Mouse (Mus musculus) hindbrain, embryonic 14.5 days (tissue): Measurements from ENCODE around the gene Gpcpd1. TPM values are rescaled to one million over a fixed set of nuclear protein-coding genes. Genes with fewer than 3 reads are reported as not detected.
"Not testable (repeated sequence)": the region's sequence is repeated elsewhere in the genome, so short reads cannot be mapped to it uniquely, and the experiment has no call there.

Experiments
- ATAC-seq: fragments of 200-750 bp; cut with Nextera tagmentation; 2 replicates; pipeline ENCODE4 v1.8.0; 2017; ENCODE audit warnings: moderate number of reproducible peaks, mild to moderate bottlenecking, moderate TSS enrichment, moderate library complexity; ENCODE audit not compliant: low FRiP score
- DNase-seq: peaks from one replicate; pipeline ENCODE4 v3.0.0-alpha.2; 2015; ENCODE audit warnings: low spot score
- H3K27ac ChIP-seq: fragments of 300-500 bp; sonication (generic); 2 replicates; pipeline ENCODE4 v1.5.1; 2014; ENCODE audit warnings: mild to moderate bottlenecking, moderate library complexity
- H3K27me3 ChIP-seq: fragments of 300-500 bp; sonication (generic); 2 replicates; pipeline ENCODE4 v1.6.1; 2014; ENCODE audit warnings: mild to moderate bottlenecking, low read length, mixed read lengths; ENCODE audit not compliant: control insufficient read depth, insufficient read depth
- H3K36me3 ChIP-seq: fragments of 300-500 bp; sonication (generic); replicated peaks from 2 replicates; pipeline ENCODE4 v1.6.1; 2014; ENCODE audit not compliant: control insufficient read depth, insufficient read depth
- H3K4me1 ChIP-seq: fragments of 300-500 bp; sonication (generic); replicated peaks from 2 replicates; pipeline ENCODE4 v1.6.1; 2014; ENCODE audit warnings: antibody characterized with exemption, low read length, mixed read lengths; ENCODE audit not compliant: control insufficient read depth, insufficient read depth
- H3K4me2 ChIP-seq: fragments of 300-500 bp; sonication (generic); replicated peaks from 2 replicates; pipeline ENCODE4 v1.6.1; 2014; ENCODE audit warnings: mild to moderate bottlenecking, moderate library complexity
- H3K4me3 ChIP-seq: fragments of 300-500 bp; sonication (generic); replicated peaks from 2 replicates; pipeline ENCODE4 v1.5.1; 2014; ENCODE audit warnings: mild to moderate bottlenecking, low read length
- H3K9ac ChIP-seq: fragments of 300-500 bp; sonication (generic); 2 replicates; pipeline ENCODE4 v1.6.1; 2014
- H3K9me3 ChIP-seq: fragments of 300-500 bp; sonication (generic); 2 replicates; pipeline ENCODE4 v1.6.1; 2016; ENCODE audit warnings: low read length; ENCODE audit not compliant: control insufficient read depth
- WGBS: fragments of 180-500 bp; shearing (Covaris S2); extraction: QIAGEN DNeasy Blood & Tissue Kit; methylation state at CpG from one replicate; pipeline ENCODE4 v1.1.7; 2014; 5-methylcytosine and 5-hydroxymethylcytosine counted together
- polyA plus RNA-seq: library from polyadenylated mRNA; unstranded; fragments of >200 nt; fragmentation: Nextera tagmentation; extraction: Ambion mirVana; gene quantifications from 2 replicates; pipeline ENCODE4 v1.2.1, GENCODE M21; 2014

The Gpcpd1 gene
- polyA plus RNA-seq, 1 experiment from 2014 or later: 102 TPM

DNA sequence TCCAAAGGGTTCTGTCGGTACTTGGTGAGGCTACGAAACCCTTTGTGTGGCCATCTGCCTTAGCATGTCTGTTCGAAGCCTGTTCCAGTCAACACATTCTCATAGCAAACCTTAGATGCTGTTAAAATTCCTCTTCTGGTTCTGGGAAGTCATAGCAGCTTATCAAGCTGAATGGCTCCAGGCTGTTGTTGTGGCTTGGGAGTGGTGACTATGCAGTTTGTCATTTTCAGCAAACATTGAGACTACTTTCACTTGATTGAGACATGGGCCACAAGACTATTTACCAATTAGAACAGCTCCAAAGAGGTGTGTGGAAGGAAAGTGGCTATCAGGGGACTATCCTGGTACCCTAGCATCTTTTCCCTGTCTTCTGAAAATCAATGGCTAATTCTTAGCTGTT lies 4.6 kb upstream of the Gpcpd1 start:
- no peak overlapping the region for H3K27ac ChIP-seq
- ATAC-seq: no peak
- H3K4me1 ChIP-seq: no peaks in the 10 kb centered on the region
- no peaks in the 10 kb centered on the region for H3K27me3 ChIP-seq
- H3K4me2 ChIP-seq: no peak overlapping the region
- no peaks in the 10 kb centered on the region for H3K9me3 ChIP-seq
- no peak for DNase-seq
- H3K4me3 ChIP-seq: no peak overlapping the region
- 94% methylated on average over 3 of the region's 3 CpGs for WGBS
- no peak overlapping the region for H3K9ac ChIP-seq
- H3K36me3 ChIP-seq: no peaks in the 10 kb centered on the region

DNA sequence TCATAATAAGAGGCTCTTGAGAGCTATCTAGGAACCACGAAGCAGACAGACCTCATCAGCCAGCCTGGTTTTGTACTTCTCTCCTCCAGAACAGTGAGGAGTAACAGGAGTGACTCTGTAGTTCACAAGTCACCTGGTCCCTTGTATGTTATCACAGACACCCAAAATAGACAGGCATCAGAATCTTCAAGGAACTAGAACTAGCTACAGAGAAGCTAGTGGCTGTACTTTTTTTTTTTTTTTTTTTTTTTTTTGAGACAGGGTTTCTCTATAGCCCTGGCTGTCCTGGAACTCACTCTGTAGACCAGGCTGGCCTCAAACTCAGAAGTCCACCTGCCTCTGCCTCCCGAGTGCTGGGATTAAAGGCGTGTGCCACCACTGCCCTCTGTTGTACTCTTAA lies 4.0 kb upstream of the Gpcpd1 start:
- ATAC-seq, H3K36me3 ChIP-seq, H3K4me1 ChIP-seq, DNase-seq, H3K4me3 ChIP-seq, H3K9ac ChIP-seq, H3K4me2 ChIP-seq, H3K9me3 ChIP-seq, H3K27ac ChIP-seq, H3K27me3 ChIP-seq: not testable (repeated sequence)
- 75% methylated on average over 3 of the region's 3 CpGs for WGBS

DNA sequence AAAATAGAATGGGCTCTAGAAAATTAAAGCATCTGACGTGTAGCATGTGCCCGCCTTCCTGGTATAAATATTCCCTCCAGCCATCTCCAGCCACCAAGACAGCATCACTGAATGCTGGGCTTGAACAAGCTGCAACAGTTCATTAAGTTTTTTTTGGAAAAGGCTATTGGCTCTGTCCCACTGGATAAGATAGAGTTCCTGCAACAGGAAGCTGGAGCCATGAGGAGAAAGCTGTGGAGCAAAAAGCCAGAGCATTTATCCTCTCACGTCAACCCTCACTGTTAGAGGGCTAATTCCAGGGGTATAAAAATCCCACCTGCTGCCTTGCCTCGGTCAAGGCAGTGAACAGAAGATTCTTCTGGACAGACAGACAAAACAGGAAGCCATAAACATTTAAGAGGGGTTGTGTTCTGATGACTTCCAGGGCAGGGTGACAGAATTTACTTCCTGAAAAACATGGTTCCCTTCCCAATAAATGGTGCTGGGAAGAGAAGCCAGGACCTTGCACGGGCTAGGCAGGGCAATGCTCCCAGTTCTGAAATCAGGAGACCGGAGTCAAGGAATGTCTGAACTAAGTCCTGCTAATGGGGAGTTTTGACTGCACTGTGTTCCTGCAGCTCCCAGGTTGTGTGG lies 2.5 kb upstream of the Gpcpd1 start:
- H3K9me3 ChIP-seq: no peaks in the 10 kb centered on the region
- no peak overlapping the region for H3K27ac ChIP-seq
- no peak overlapping the region for H3K9ac ChIP-seq
- H3K4me1 ChIP-seq: no peaks in the 10 kb centered on the region
- DNase-seq: no peak
- no peak for ATAC-seq
- no peak overlapping the region for H3K4me3 ChIP-seq
- no peaks in the 10 kb centered on the region for H3K36me3 ChIP-seq
- H3K27me3 ChIP-seq: no peaks in the 10 kb centered on the region
- WGBS: 88% methylated on average over 6 of the region's 6 CpGs
- no peak overlapping the region for H3K4me2 ChIP-seq

DNA sequence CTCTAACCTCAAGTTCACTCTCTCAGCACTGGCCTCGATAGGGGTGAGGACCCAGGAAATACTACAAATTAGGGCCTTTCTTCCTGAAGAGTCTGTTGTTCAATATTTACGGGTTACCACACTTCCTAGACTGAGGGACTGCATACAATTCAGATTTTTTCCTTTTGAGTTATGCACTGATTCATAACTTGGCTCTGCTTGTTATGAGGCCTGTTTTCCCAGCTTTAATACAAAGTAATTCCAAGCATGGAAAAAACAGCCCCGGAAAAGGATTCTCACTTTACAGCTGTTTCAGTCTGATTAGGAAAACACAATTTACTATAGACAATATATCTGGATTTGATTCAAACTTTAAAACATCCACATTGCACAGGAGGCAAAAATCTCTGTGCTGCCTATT lies 1.5 kb downstream of the Gpcpd1 start:
- H3K9ac ChIP-seq: no peak overlapping the region
- no peak for DNase-seq
- ATAC-seq: no peak
- H3K4me3 ChIP-seq: no peak overlapping the region
- WGBS: 80% methylated on average over 3 of the region's 3 CpGs
- H3K27me3 ChIP-seq: no peaks in the 10 kb centered on the region
- no peaks in the 10 kb centered on the region for H3K36me3 ChIP-seq
- peaks cover 9% of the 10 kb centered on the region; the same call in 1 of the 2 replicates for H3K4me1 ChIP-seq
- H3K4me2 ChIP-seq: no peak overlapping the region
- H3K27ac ChIP-seq: no peak overlapping the region
- no peaks in the 10 kb centered on the region for H3K9me3 ChIP-seq

DNA sequence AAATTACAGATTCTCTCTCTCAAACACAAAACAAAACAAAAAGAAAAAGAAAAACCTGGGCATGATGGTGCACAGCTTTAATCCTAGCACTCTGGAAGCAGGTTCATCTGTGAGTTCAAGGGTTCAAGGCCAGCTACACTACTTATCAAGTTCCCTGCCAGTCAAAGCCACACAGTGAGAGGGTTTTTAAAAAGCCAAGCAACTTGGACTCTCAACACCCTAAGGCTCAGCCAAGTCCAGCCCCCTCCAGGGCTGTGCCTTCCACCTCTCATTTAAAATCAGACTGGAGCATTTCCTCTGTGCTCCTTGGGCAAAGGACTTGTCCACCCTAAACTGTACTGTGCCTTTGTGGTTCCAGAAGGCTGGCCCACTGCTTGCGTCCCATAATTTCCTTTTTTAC lies 3.3 kb downstream of the Gpcpd1 start:
- no peak overlapping the region for H3K27ac ChIP-seq
- 88% methylated on average over 1 of the region's 1 CpGs for WGBS
- H3K36me3 ChIP-seq: no peaks in the 10 kb centered on the region
- H3K4me3 ChIP-seq: no peak overlapping the region
- H3K4me1 ChIP-seq: peaks cover 9% of the 10 kb centered on the region; the same call in 1 of the 2 replicates
- H3K27me3 ChIP-seq: no peaks in the 10 kb centered on the region
- no peak for ATAC-seq
- no peak overlapping the region for H3K9ac ChIP-seq
- H3K4me2 ChIP-seq: no peak overlapping the region
- no peak for DNase-seq
- no peaks in the 10 kb centered on the region for H3K9me3 ChIP-seq

DNA sequence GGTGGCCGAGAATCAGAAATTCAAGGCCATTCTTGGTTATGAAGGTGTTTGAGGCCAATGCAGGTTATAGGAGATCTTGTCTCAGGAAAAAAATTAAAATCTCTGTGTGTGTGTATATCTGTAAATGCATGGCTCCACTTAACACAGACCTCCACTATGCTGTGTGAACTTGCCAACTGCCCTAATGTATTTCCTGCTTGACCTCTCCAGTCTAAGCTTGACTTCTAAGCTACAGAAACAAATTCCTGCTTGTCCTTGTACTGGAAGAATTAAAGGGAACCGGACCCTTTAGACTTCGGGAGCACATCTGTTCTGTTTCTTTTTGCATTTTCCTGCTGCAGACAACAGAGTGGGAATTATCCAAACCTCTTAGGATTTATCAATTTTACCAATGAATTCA lies 4.4 kb downstream of the Gpcpd1 start:
- Histone ChIP-seq H3K4me2 (no peak overlapping the region), H3K27me3 (no peaks in the 10 kb centered on the region), H3K9ac (no peak overlapping the region), H3K9me3 (no peaks in the 10 kb centered on the region), H3K4me3 (no peak overlapping the region), H3K27ac (no peak overlapping the region; the same call in 1 of the 2 replicates), H3K4me1 (peaks cover 9% of the 10 kb centered on the region; the same call in 1 of the 2 replicates), H3K36me3 (no peaks in the 10 kb centered on the region)
- WGBS: 67% methylated on average over 3 of the region's 3 CpGs
- DNase-seq (no peak), ATAC-seq (no peak)

DNA sequence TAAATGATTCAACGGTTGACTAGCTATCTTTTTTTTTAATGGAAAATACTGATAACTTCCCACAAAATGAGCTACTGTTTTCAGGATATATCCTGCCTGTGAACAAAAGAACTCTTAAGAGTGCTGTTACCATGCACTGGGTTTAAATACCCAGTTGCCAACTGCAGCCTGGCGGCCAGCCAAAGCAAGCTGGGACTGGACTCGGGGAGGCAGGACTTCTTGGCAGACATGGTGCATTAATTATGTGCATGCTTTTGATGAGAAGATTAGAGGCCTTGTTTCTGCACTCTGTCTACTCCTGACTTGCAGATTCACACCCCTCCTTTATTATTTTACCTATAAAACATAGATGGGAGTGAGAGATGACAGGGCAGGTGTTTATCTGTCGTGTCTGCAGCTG lies 5.3 kb downstream of the Gpcpd1 start:
- Histone ChIP-seq H3K9ac (no peak overlapping the region), H3K4me3 (no peak overlapping the region), H3K9me3 (no peaks in the 10 kb centered on the region), H3K4me1 (peaks cover 9% of the 10 kb centered on the region; the same call in 1 of the 2 replicates), H3K4me2 (no peak overlapping the region), H3K36me3 (no peaks in the 10 kb centered on the region), H3K27me3 (no peaks in the 10 kb centered on the region), H3K27ac (peak overlapping the region; percentile 70)
- WGBS: 33% methylated on average over 4 of the region's 4 CpGs
- DNase-seq (peak; percentile 84), ATAC-seq (peak; percentile 42; the same call in 1 of the 2 replicates)

DNA sequence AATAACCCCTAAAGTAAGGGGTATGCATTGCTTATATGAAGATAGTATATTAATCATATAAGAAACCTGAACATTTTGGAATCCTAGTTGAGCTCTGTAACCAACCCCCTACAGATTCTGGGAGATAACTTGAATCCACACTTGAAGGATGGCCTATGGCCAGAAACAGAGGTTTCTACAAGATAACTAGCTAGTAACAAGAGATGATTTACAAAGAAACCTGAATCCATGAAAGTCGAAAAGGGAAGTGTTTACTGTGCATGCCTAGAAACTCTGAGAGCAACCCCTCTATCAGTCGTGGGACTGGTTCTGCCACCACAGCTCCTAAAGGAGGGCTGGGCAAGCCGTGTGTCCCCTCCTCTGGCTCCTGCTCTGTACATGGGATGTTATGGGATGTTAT lies 7.8 kb downstream of the Gpcpd1 start:
- Histone ChIP-seq H3K27ac (no peak overlapping the region), H3K27me3 (no peaks in the 10 kb centered on the region)
- WGBS: 83% methylated on average over 3 of the region's 3 CpGs

DNA sequence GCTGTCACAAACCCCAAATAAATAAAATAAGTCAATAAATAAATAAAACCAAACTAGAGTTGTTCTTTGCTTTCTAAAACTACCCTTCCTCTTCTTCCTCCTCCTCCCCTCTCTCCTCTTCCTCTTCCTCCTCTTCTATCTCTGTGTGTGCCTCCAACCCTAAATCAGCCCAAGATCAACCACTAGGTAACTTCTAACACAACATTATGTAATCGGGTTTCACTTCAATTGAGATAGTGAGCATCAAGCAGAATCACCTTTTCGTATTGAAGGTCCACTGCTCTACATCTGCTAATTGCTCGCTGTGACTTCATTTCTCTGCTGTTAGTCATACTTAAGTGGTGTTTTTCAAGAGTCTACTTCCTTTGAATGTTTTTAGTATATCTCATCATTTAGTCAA lies 8.8 kb downstream of the Gpcpd1 start:
- H3K4me3 ChIP-seq: peak overlapping the region; percentile 85; the same call in 1 of the 2 replicates
- ATAC-seq: no peak
- peaks cover 30% of the 10 kb centered on the region for H3K4me1 ChIP-seq
- no peak for DNase-seq
- no peaks in the 10 kb centered on the region for H3K27me3 ChIP-seq
- no peaks in the 10 kb centered on the region for H3K9me3 ChIP-seq
- H3K9ac ChIP-seq: no peak overlapping the region
- H3K36me3 ChIP-seq: no peaks in the 10 kb centered on the region
- peak overlapping the region; percentile 99 for H3K27ac ChIP-seq
- peak overlapping the region; percentile 78; the same call in 1 of the 2 replicates for H3K4me2 ChIP-seq
- 96% methylated on average over 3 of the region's 3 CpGs for WGBS

More for the DNA sequence above, 7.8 kb downstream of the Gpcpd1 start:
- Histone ChIP-seq H3K4me1 (peaks cover 30% of the 10 kb centered on the region), H3K4me2 (no peak overlapping the region), H3K36me3 (no peaks in the 10 kb centered on the region), H3K9ac (no peak overlapping the region), H3K4me3 (no peak overlapping the region), H3K9me3 (no peaks in the 10 kb centered on the region)
- no peak for DNase-seq
- no peak for ATAC-seq

DNA sequence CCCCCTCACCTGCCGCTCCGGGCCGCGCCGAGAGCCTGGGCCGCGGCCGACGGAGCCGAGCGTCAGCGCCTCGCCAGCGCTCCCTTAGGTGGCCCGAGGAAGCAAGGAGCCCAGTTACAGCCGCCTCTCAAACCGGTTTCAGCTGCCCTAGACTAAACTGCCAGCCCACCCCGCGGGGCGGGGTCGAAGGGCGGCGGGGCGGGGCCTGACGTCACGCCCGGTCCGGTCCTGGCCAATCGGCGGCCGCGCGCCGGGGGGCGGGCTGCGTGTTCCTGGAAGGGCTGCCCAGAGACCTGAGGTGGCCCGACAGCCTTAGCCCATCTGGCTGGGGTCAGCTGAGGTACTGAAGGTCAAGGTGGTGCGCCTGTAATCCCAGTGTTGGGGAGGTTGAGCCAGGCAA lies 9.5 kb downstream of the Gpcpd1 start:
- Histone ChIP-seq H3K4me2 (peak overlapping the region; percentile 78), H3K4me1 (peaks cover 29% of the 10 kb centered on the region), H3K36me3 (no peaks in the 10 kb centered on the region), H3K4me3 (peak overlapping the region; percentile 85), H3K27me3 (no peaks in the 10 kb centered on the region), H3K27ac (peak overlapping the region; percentile 99), H3K9ac (peak overlapping the region; percentile 98), H3K9me3 (no peaks in the 10 kb centered on the region)
- WGBS: 2% methylated on average over 36 of the region's 38 CpGs
- ATAC-seq: peak; percentile 98
- peak; percentile 94 for DNase-seq
